Mouse (Mus musculus) hindbrain, embryonic 15.5 days (tissue): ENCODE data around the gene Wfdc6b. TPM values are rescaled to one million over a fixed set of nuclear protein-coding genes. Genes with fewer than 3 reads are reported as not detected.

Source experiments
- ATAC-seq: fragments of 200-750 bp; cut with Nextera tagmentation; 2 replicates; pipeline ENCODE4 v1.8.0; 2017; ENCODE audit warnings: low read depth, moderate number of reproducible peaks, moderate TSS enrichment; ENCODE audit not compliant: low FRiP score
- H3K27ac ChIP-seq: fragments of 300-500 bp; sonication (generic); replicated peaks from 2 replicates; pipeline ENCODE4 v1.5.1; 2015; ENCODE audit warnings: mild to moderate bottlenecking, inconsistent platforms
- H3K27me3 ChIP-seq: fragments of 300-500 bp; sonication (generic); 2 replicates; pipeline ENCODE4 v1.6.1; 2015; ENCODE audit warnings: control low read depth, inconsistent platforms
- H3K36me3 ChIP-seq: fragments of 300-500 bp; sonication (generic); 2 replicates; pipeline ENCODE4 v1.6.1; 2015; ENCODE audit warnings: control low read depth, inconsistent platforms
- H3K4me1 ChIP-seq: fragments of 300-500 bp; sonication (generic); replicated peaks from 2 replicates; pipeline ENCODE4 v1.6.1; 2015; ENCODE audit warnings: control low read depth, inconsistent platforms
- H3K4me2 ChIP-seq: fragments of 300-500 bp; sonication (generic); 2 replicates; pipeline ENCODE4 v1.6.1; 2015; ENCODE audit warnings: moderate library complexity, mild to moderate bottlenecking, inconsistent platforms
- H3K4me3 ChIP-seq: fragments of 300-500 bp; sonication (generic); 2 replicates; pipeline ENCODE4 v1.5.1; 2015; ENCODE audit warnings: mild to moderate bottlenecking, inconsistent platforms
- H3K9ac ChIP-seq: fragments of 300-500 bp; sonication (generic); 2 replicates; pipeline ENCODE4 v1.6.1; 2015; ENCODE audit warnings: inconsistent platforms
- H3K9me3 ChIP-seq: fragments of 300-500 bp; sonication (generic); 2 replicates; pipeline ENCODE4 v1.6.1; 2016; ENCODE audit warnings: control low read depth, inconsistent platforms
- WGBS: fragments of 180-500 bp; shearing (Covaris S2); methylation state at CpG from one replicate; pipeline ENCODE4 v1.1.7; 2015; 5-methylcytosine and 5-hydroxymethylcytosine counted together
- polyA plus RNA-seq: library from polyadenylated mRNA; unstranded; fragments of >200 nt; fragmentation: Nextera tagmentation; extraction: Ambion mirVana; gene quantifications from 2 replicates; pipeline ENCODE4 v1.2.1, GENCODE M21; 2015

Wfdc6b gene
- polyA plus RNA-seq, 1 experiment from 2014 or later, result not detected

DNA sequence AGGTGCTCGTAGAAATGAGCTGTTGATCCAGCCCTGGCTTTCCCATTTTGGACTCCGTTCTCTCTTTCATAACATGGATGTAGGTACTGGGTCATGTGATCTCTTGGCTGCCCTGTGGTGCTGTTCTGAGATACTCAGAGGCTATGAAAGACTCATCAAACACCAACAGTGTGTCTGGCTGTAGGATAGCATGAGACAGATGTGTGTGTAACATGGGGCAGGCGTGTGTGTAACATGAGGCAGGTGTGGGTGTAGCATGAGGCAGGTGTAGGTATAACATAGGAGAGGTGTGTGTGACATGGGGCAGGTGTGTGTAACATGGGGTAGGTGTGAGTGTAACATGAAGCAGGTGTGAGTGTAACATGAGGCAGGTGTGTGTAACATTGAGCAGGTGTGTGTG, 2.1 kb downstream of the Wfdc6b start:
- no peak for ATAC-seq
- no peaks in the 10 kb centered on the region for H3K36me3 ChIP-seq
- no peaks in the 10 kb centered on the region for H3K4me1 ChIP-seq
- no peaks in the 10 kb centered on the region for H3K27me3 ChIP-seq
- H3K4me2 ChIP-seq, result no peak overlapping the region
- no peak overlapping the region for H3K4me3 ChIP-seq
- H3K9ac ChIP-seq, result no peak overlapping the region
- WGBS, result 95% methylated on average over 3 of the region's 3 CpGs
- H3K9me3 ChIP-seq, result no peaks in the 10 kb centered on the region
- no peak overlapping the region for H3K27ac ChIP-seq

DNA sequence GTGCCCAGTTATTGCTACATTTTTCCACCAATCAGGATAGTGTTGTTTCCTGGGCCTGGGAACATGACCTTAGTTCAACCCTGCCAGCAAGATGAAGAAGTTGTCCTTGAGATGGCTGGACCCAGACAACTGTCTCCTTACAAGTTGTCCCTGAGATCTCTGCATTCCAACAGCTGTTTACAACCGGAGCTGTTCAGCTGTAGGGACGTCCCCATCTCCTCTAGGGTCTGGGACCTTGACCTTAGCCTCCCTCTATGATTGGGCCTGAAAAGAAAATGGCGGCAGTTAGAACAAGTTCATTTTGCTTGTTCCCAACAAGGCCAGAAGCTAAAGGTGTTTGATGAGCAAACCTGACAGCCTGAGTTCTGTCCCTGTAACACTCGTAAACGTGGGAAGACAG, 5.7 kb downstream of the Wfdc6b start:
- Histone ChIP-seq H3K27me3 (no peaks in the 10 kb centered on the region), H3K9ac (no peak overlapping the region), H3K4me1 (no peaks in the 10 kb centered on the region), H3K4me2 (no peak overlapping the region), H3K27ac (no peak overlapping the region), H3K4me3 (no peak overlapping the region), H3K36me3 (no peaks in the 10 kb centered on the region), H3K9me3 (no peaks in the 10 kb centered on the region)
- no peak for ATAC-seq
- 82% methylated on average over 5 of the region's 5 CpGs for WGBS

GRCm38 (mm10) chr2:164621775-164622174, 8.5 kb downstream of the Wfdc6b start:
- Histone ChIP-seq H3K4me1 (no peaks in the 10 kb centered on the region), H3K36me3 (no peaks in the 10 kb centered on the region), H3K4me3 (no peak overlapping the region), H3K4me2 (no peak overlapping the region), H3K27ac (no peak overlapping the region), H3K27me3 (no peaks in the 10 kb centered on the region), H3K9me3 (no peaks in the 10 kb centered on the region), H3K9ac (no peak overlapping the region)
- WGBS, result 85% methylated on average over 4 of the region's 4 CpGs
- ATAC-seq, result no peak

- Histone ChIP-seq H3K9me3 (no peaks in the 10 kb centered on the region), H3K4me1 (no peaks in the 10 kb centered on the region), H3K36me3 (no peaks in the 10 kb centered on the region), H3K27ac (no peak overlapping the region), H3K4me2 (no peak overlapping the region), H3K4me3 (no peak overlapping the region), H3K9ac (no peak overlapping the region), H3K27me3 (no peaks in the 10 kb centered on the region)
- 79% methylated on average over 9 of the region's 9 CpGs for WGBS
- ATAC-seq, result no peak
Observed at GRCm38 (mm10) chr2:164635266-164635665, 21.9 kb downstream of the Wfdc6b start.

DNA sequence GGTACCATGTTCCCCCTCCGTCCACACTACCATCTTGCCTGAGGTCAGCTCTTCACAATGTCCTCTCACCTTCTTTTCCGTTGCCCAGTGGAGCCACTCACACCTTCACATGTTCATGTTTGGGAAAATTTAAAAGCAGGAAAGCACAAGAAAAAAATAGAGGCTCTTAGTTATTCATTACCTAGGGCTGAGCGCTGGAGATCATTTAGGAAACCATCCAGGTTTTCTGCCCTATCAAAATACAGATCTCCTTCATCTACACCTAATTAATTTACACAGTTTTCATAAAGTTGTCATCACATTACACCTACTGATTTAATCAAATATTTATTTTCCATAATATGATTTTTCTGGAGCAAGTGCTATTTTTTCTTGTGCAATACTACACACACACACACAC, 25.4 kb downstream of the Wfdc6b start, which contains the start of gene Wfdc16:
TSS of gene Wfdc16 (minus strand) at position 101 of the 400 bp plus-strand sequence.
- no peak for ATAC-seq
- Histone ChIP-seq H3K9me3 (no peaks in the 10 kb centered on the region), H3K4me3 (no peak within 1 kb of the TSS), H3K36me3 (no peaks in the 10 kb centered on the region), H3K27me3 (no peaks in the 10 kb centered on the region), H3K27ac (no peak within 1 kb of the TSS), H3K4me1 (no peaks in the 10 kb centered on the region), H3K9ac (no peak within 1 kb of the TSS), H3K4me2 (no peak within 1 kb of the TSS)
- WGBS, result 90% methylated on average over 3 of the region's 3 CpGs

DNA sequence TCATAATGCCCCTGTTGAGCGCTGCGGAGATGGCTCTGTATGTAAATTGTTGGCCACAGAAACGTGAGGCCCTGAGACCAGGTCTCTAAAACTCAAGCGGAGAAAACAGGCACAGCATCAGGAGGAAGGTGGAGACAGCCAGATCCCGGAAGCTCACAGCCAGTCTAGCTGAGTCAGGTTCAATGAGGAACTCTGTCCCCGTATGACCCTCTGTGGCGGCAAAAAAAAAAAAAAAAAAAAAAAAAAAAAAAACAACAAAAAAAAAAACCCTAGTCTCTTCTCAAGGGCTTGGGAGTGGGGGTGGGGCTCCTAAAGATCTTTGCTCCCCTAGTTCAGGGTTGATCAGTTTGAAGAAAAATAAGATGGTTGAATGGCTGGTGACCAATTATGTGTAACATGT, 27.8 kb downstream of the Wfdc6b start:
- no peak overlapping the region for H3K4me2 ChIP-seq
- H3K27me3 ChIP-seq, result no peaks in the 10 kb centered on the region
- H3K36me3 ChIP-seq, result no peaks in the 10 kb centered on the region
- ATAC-seq, result no peak
- H3K4me3 ChIP-seq, result no peak overlapping the region
- H3K4me1 ChIP-seq, result no peaks in the 10 kb centered on the region
- WGBS, result 75% methylated on average over 7 of the region's 7 CpGs
- no peaks in the 10 kb centered on the region for H3K9me3 ChIP-seq
- no peak overlapping the region for H3K27ac ChIP-seq
- no peak overlapping the region for H3K9ac ChIP-seq

GRCm38 (mm10) chr2:164641881-164642673, 28.8 kb downstream of the Wfdc6b start:
- no peak overlapping the region for H3K4me3 ChIP-seq
- no peak overlapping the region for H3K4me2 ChIP-seq
- no peaks in the 10 kb centered on the region for H3K9me3 ChIP-seq
- WGBS, result 72% methylated on average over 13 of the region's 13 CpGs
- no peaks in the 10 kb centered on the region for H3K4me1 ChIP-seq
- no peaks in the 10 kb centered on the region for H3K36me3 ChIP-seq
- no peaks in the 10 kb centered on the region for H3K27me3 ChIP-seq
- H3K9ac ChIP-seq, result no peak overlapping the region
- H3K27ac ChIP-seq, result no peak overlapping the region
- no peak for ATAC-seq

- no peak within 1 kb of the TSS for H3K9ac ChIP-seq
- WGBS, result 21% methylated on average over 11 of the region's 11 CpGs
Observed at GRCm38 (mm10) chr2:164655858-164656257, 42.5 kb downstream of the Wfdc6b start, which contains the start of gene Wfdc10. Gene Wfdc10, plus strand, starts transcription at chr2:164656046.

DNA sequence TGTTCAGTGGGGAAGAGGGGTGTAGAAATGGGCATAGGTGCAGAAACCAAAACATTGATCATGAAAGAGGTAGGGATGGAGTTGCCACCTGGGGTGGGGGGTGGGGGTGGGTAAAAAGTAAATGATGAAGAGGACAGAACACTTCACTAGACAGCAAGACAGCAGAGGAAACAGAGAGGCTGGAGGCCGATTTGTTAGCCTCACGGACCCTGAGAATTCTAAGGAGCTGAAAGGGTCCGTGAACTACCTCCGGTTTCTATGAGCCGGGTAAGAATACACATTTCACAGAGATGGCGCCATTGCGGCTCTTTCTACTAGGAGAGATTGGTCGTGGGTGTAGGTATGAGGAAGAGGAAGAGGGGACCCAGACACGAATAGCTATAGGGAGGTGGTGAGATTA, 43.2 kb downstream of the Wfdc6b start, which contains the start of gene Wfdc9:
TSS of gene Wfdc9 (minus strand) at position 101 of the 400 bp plus-strand sequence.
- H3K4me2 ChIP-seq, result no peak within 1 kb of the TSS
- no peaks in the 10 kb centered on the region for H3K27me3 ChIP-seq
- no peaks in the 10 kb centered on the region for H3K36me3 ChIP-seq
- H3K4me1 ChIP-seq, result no peaks in the 10 kb centered on the region
- no peak within 1 kb of the TSS for H3K27ac ChIP-seq
- no peaks in the 10 kb centered on the region for H3K9me3 ChIP-seq
- H3K4me3 ChIP-seq, result no peak within 1 kb of the TSS
- 86% methylated on average over 9 of the region's 9 CpGs for WGBS
- no peak within 1 kb of the TSS for H3K9ac ChIP-seq
- no peak for ATAC-seq

More at GRCm38 (mm10) chr2:164655858-164656257, 42.5 kb downstream of the Wfdc6b start, which contains the start of gene Wfdc10:
- Histone ChIP-seq H3K27me3 (no peaks in the 10 kb centered on the region), H3K4me2 (no peak within 1 kb of the TSS), H3K27ac (no peak within 1 kb of the TSS), H3K4me1 (no peaks in the 10 kb centered on the region), H3K9me3 (no peaks in the 10 kb centered on the region), H3K36me3 (no peaks in the 10 kb centered on the region), H3K4me3 (no peak within 1 kb of the TSS)
- ATAC-seq, result no peak

DNA sequence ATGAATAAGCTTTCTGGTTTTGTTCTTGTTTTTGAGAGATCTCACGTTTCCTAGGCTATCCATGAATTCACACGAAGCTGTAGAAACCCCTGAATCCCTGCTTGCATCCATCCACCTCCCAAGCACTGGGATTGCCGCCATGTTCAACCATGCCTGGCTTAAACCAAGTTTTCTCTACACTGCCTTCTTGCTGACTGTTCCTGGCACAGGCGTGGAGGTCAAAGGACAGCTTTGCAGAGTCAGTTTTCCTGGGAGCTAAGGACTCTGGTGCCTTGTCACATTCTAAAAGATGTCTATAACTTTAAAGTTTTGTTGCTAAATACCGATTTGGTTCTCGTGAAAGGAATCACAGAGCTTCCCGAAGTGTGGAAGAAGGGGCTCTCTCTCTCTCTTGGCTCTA, 51.5 kb downstream of the Wfdc6b start:
- H3K4me1 ChIP-seq, result no peaks in the 10 kb centered on the region
- H3K27me3 ChIP-seq, result no peaks in the 10 kb centered on the region
- no peak overlapping the region for H3K4me3 ChIP-seq
- H3K4me2 ChIP-seq, result no peak overlapping the region
- H3K9ac ChIP-seq, result no peak overlapping the region
- H3K27ac ChIP-seq, result no peak overlapping the region
- WGBS, result 90% methylated on average over 7 of the region's 7 CpGs
- no peaks in the 10 kb centered on the region for H3K36me3 ChIP-seq
- H3K9me3 ChIP-seq, result no peaks in the 10 kb centered on the region
- ATAC-seq, result no peak
